Comparison of ENCODE assay signal across 10 mouse cellular contexts in the genomic region with DNA sequence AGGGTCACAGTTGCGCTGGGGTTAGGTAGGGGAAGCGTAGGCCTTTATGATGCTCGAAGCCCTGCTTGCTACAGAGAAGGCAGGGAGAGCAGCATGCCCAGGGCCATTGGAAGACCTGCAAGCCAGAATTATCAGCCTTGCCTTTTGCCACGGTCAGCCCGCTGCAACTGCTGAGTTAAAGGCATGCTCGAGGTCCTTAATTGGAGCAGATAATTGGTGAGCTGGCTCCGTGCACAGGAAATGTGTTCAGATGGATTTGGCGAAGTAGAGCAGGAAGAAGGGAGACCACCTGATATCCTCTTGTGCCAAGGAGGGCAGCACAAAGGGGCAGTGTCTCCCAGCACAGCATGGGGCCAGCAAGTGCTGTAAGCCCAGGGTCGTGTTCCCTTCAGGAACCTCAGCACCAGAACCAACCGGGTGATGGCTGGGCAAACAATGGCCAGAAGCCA. TPM values are rescaled to one million over a fixed set of nuclear protein-coding genes. Genes with fewer than 3 reads are reported as not detected.
DNase-seq lines count a peak whose midpoint lies in the region; ATAC-seq lines count a peak whose summit lies in the region.
"Had no signal": no experiment of that assay in that cellular context is flagged by ENCODE, and none has a peak within 500 bp of the region (broad histone marks: within the 10 kb centered on the region; RNA-seq: fewer than 3 reads in every experiment).

No protein-coding gene starts in this region.

- no peaks in the 10 kb centered on the region for H3K36me3 ChIP-seq in embryonic facial prominence, embryonic 10.5 days (replicated peaks)
- 0 out of 2 replicates have a peak, but pooled peaks cover 2% of the 10 kb centered on the region for H3K36me3 ChIP-seq in intestine, embryonic 16.5 days (ENCODE audit: control insufficient read depth, insufficient read depth, low read length)
- H3K36me3 ChIP-seq in stomach, embryonic 16.5 days (ENCODE audit: control insufficient read depth, insufficient read depth, low read length) = no peaks in the 10 kb centered on the region

- H3K9ac ChIP-seq in intestine, embryonic 16.5 days (ENCODE audit: low read depth, low read length) = no peak overlapping the region
- H3K9ac ChIP-seq in stomach, embryonic 16.5 days (ENCODE audit: low read length) = no peak overlapping the region

- H3K9me3 ChIP-seq in embryonic facial prominence, embryonic 10.5 days = no peaks in the 10 kb centered on the region
- no peaks in the 10 kb centered on the region for H3K9me3 ChIP-seq in intestine, embryonic 16.5 days (ENCODE audit: control insufficient read depth, low read length)
- no peaks in the 10 kb centered on the region for H3K9me3 ChIP-seq in stomach, embryonic 16.5 days (replicated peaks; ENCODE audit: control insufficient read depth, low read length)

- no peak for ATAC-seq in intestine, embryonic 16.5 days
- ATAC-seq in stomach, embryonic 16.5 days (ENCODE audit: insufficient read depth, low FRiP score) = no peak
- ATAC-seq in inflammation-experienced regulatory T-cells, adult 6 months = no peak
- ATAC-seq in megakaryocyte, adult 5-6 weeks (ENCODE audit: poor library complexity, severe bottlenecking) = no peak

- WGBS in embryonic facial prominence, embryonic 10.5 days = 29% methylated on average over 10 of the region's 10 CpGs
- 45% methylated on average over 10 of the region's 10 CpGs for WGBS in intestine, embryonic 16.5 days
- WGBS in stomach, embryonic 16.5 days = 50% methylated on average over 10 of the region's 10 CpGs

- peak; percentile 67 to 79 for DNase-seq in right cerebral cortex, postnatal 10 days (ENCODE audit: low spot score in 2 of 2)
- DNase-seq in right cerebral cortex, postnatal 4 days = no peak
- peak; percentile 18 for DNase-seq in embryonic facial prominence, embryonic 10.5 days (ENCODE audit: low spot score)
- DNase-seq in adrenal gland, adult 2 months = no peak
- DNase-seq: kidney, postnatal 25 days had no signal

- H3K4me2 ChIP-seq in intestine, embryonic 16.5 days (ENCODE audit: low read depth, low read length) = no peak overlapping the region
- no peak overlapping the region for H3K4me2 ChIP-seq in stomach, embryonic 16.5 days (ENCODE audit: low read depth, low read length)

- H3K27ac ChIP-seq in embryonic facial prominence, embryonic 10.5 days (replicated peaks) = peak overlapping the region; percentile 55; the same call in 1 of the 2 replicates
- peak overlapping the region; percentile 20; the same call in 1 of the 2 replicates for H3K27ac ChIP-seq in intestine, embryonic 16.5 days (ENCODE audit: low read length)
- H3K27ac ChIP-seq in stomach, embryonic 16.5 days (ENCODE audit: low read length) = peak overlapping the region; percentile 0; the same call in 1 of the 2 replicates

- H3K4me1 ChIP-seq in embryonic facial prominence, embryonic 10.5 days = peaks cover 18% of the 10 kb centered on the region
- peaks cover 9% of the 10 kb centered on the region; the same call in 1 of the 2 replicates for H3K4me1 ChIP-seq in intestine, embryonic 16.5 days (ENCODE audit: control insufficient read depth, insufficient read depth, low read length)
- H3K4me1 ChIP-seq in stomach, embryonic 16.5 days (ENCODE audit: control insufficient read depth, insufficient read depth, low read length) = peaks cover 11% of the 10 kb centered on the region

- H3K4me3 ChIP-seq in embryonic facial prominence, embryonic 10.5 days = 0 out of 2 replicates have a peak overlapping the region, but pooled peaks have one; percentile 13
- no peak overlapping the region for H3K4me3 ChIP-seq in intestine, embryonic 16.5 days (ENCODE audit: low read length)
- no peak overlapping the region for H3K4me3 ChIP-seq in stomach, embryonic 16.5 days (replicated peaks; ENCODE audit: low read length)
- H3K4me3 ChIP-seq: erythroblast, embryonic 14.5 days had no signal

- H3K27me3 ChIP-seq in embryonic facial prominence, embryonic 10.5 days (replicated peaks; ENCODE audit: low read depth, poor library complexity, severe bottlenecking) = no peaks in the 10 kb centered on the region
- H3K27me3 ChIP-seq in intestine, embryonic 16.5 days (replicated peaks; ENCODE audit: control insufficient read depth, insufficient read depth, low read length) = no peaks in the 10 kb centered on the region
- no peaks in the 10 kb centered on the region for H3K27me3 ChIP-seq in stomach, embryonic 16.5 days (ENCODE audit: control insufficient read depth, insufficient read depth, low read length)

RNA-seq across cellular contexts. Expression of gene Ppp1r21, which starts 24.6 kb away (rescaled TPM):
- polyA plus RNA-seq in embryonic facial prominence, embryonic 10.5 days (2016; fragmentation: Nextera tagmentation; extraction: Ambion mirVana) = 17.9 and 19.7 TPM in 2 replicates
- 16.8 and 17.8 TPM in 2 replicates for polyA plus RNA-seq in intestine, embryonic 16.5 days (2015; fragmentation: Nextera tagmentation; extraction: Ambion mirVana)
- 19.6 and 21.8 TPM in 2 replicates for polyA plus RNA-seq in stomach, embryonic 16.5 days (2015; fragmentation: Nextera tagmentation; extraction: Ambion mirVana)
- polyA plus RNA-seq in inflammation-experienced regulatory T-cells, adult 6 months (2017; shearing (Covaris generic)) = 10 to 100 TPM; 16.8 to 31.9 (median 28.2) TPM
- total RNA-seq in adrenal gland, adult 2 months (2021) = 10 to 100 TPM; 42.1 to 46.9 TPM
- polyA plus RNA-seq in adrenal gland, adult 2 months (2012; rRNA removed) = 11.7 and 11.9 TPM in 2 replicates
- 128 and 132 TPM in 2 replicates for total RNA-seq in megakaryocyte, adult 5-6 weeks (2015)
- 126 and 147 TPM in 2 replicates for total RNA-seq in megakaryocyte, adult 5-6 weeks (2017)

Comparison
In these comparisons a context has a peak if more than half of its experiments do, and no peak if none do; other contexts are left out.
1. DNase-seq: peak in right cerebral cortex, postnatal 10 days (2 of 2) and embryonic facial prominence, embryonic 10.5 days (single experiment); none in right cerebral cortex, postnatal 4 days (single experiment) and adrenal gland, adult 2 months (single experiment).
2. H3K27ac ChIP-seq: peak in every context shown above with its lines; median percentile 55 in embryonic facial prominence, embryonic 10.5 days; 20 in intestine, embryonic 16.5 days; 0 in stomach, embryonic 16.5 days.